Mouse (Mus musculus) forebrain, embryonic 14.5 days (tissue): Measurements from ENCODE around the gene Fbxw4. TPM values are rescaled to one million over a fixed set of nuclear protein-coding genes. Genes with fewer than 3 reads are reported as not detected.

Experiments used
- ATAC-seq: fragments of 200-750 bp; cut with Nextera tagmentation; 2 replicates; pipeline ENCODE4 v1.8.0; 2017; ENCODE audit warnings: mild to moderate bottlenecking, moderate library complexity
- DNase-seq: peaks from one replicate; pipeline ENCODE4 v3.0.0-alpha.2; 2015; ENCODE audit warnings: low spot score
- H3K27ac ChIP-seq: fragments of 300-500 bp; sonication (generic); 2 replicates; pipeline ENCODE4 v1.5.1; 2014; ENCODE audit warnings: low read depth, mild to moderate bottlenecking, control low read depth, low read length, moderate library complexity
- H3K27me3 ChIP-seq: fragments of 300-500 bp; sonication (generic); replicated peaks from 2 replicates; pipeline ENCODE4 v1.6.1; 2014; ENCODE audit warnings: low read length, control low read depth, mixed read lengths; ENCODE audit not compliant: control insufficient read depth, insufficient read depth
- H3K36me3 ChIP-seq: fragments of 300-500 bp; sonication (generic); 2 replicates; pipeline ENCODE4 v1.6.1; 2014; ENCODE audit warnings: low read length, control low read depth; ENCODE audit not compliant: control insufficient read depth, insufficient read depth
- H3K4me1 ChIP-seq: fragments of 300-500 bp; sonication (generic); 2 replicates; pipeline ENCODE4 v1.6.1; 2014; ENCODE audit warnings: antibody characterized with exemption, low read length, control low read depth; ENCODE audit not compliant: control insufficient read depth, insufficient read depth
- H3K4me2 ChIP-seq: fragments of 300-500 bp; sonication (generic); 2 replicates; pipeline ENCODE4 v1.6.1; 2014; ENCODE audit warnings: mild to moderate bottlenecking, control low read depth, low read length
- H3K4me3 ChIP-seq: fragments of 300-500 bp; sonication (generic); 2 replicates; pipeline ENCODE4 v1.5.1; 2014; ENCODE audit warnings: low read depth, low read length, control low read depth
- H3K9ac ChIP-seq: fragments of 300-500 bp; sonication (generic); 2 replicates; pipeline ENCODE4 v1.6.1; 2014; ENCODE audit warnings: mild to moderate bottlenecking, low read length, control low read depth, moderate library complexity
- H3K9me3 ChIP-seq: fragments of 300-500 bp; sonication (generic); replicated peaks from 2 replicates; pipeline ENCODE4 v1.6.1; 2016; ENCODE audit warnings: low read length, control low read depth, mixed read lengths; ENCODE audit not compliant: control insufficient read depth
- WGBS: fragments of 180-500 bp; shearing (Covaris S2); extraction: QIAGEN DNeasy Blood & Tissue Kit; methylation state at CpG from one replicate; pipeline ENCODE4 v1.1.7; 2014; 5-methylcytosine and 5-hydroxymethylcytosine counted together
- polyA plus RNA-seq: library from polyadenylated mRNA; unstranded; fragments of >200 nt; fragmentation: Nextera tagmentation; extraction: Ambion mirVana; gene quantifications from 2 replicates; pipeline ENCODE4 v1.2.1, GENCODE M21; 2014

Fbxw4 gene
- polyA plus RNA-seq, 1 experiment from 2014 or later: 4.7 TPM

DNA sequence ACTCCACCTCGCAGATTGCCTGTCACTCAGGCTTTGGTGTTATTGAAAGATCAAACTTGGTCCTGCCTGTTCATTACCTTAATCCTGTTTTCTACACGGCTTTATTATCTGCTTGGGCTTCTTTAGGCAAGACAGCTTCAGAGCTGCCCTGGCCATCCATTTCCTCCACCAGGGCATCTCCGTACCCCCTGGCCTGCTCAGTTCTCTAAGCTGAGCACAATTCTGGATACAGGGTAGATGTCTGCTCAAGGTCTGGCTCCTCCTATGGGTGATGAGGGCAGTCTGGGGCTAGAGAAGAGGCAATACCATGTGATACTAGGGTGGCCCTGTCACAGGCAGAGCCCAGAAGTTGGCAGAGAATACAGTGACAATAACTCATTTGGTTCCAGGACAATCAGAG lies 73.3 kb downstream of the Fbxw4 start:
- Histone ChIP-seq H3K4me2 (no peak overlapping the region), H3K4me1 (no peaks in the 10 kb centered on the region), H3K36me3 (no peaks in the 10 kb centered on the region), H3K27ac (no peak overlapping the region), H3K4me3 (no peak overlapping the region), H3K9me3 (no peaks in the 10 kb centered on the region), H3K27me3 (peaks cover 27% of the 10 kb centered on the region), H3K9ac (no peak overlapping the region)
- no peak for ATAC-seq
- 31% methylated on average over 3 of the region's 3 CpGs for WGBS
- DNase-seq: no peak

DNA sequence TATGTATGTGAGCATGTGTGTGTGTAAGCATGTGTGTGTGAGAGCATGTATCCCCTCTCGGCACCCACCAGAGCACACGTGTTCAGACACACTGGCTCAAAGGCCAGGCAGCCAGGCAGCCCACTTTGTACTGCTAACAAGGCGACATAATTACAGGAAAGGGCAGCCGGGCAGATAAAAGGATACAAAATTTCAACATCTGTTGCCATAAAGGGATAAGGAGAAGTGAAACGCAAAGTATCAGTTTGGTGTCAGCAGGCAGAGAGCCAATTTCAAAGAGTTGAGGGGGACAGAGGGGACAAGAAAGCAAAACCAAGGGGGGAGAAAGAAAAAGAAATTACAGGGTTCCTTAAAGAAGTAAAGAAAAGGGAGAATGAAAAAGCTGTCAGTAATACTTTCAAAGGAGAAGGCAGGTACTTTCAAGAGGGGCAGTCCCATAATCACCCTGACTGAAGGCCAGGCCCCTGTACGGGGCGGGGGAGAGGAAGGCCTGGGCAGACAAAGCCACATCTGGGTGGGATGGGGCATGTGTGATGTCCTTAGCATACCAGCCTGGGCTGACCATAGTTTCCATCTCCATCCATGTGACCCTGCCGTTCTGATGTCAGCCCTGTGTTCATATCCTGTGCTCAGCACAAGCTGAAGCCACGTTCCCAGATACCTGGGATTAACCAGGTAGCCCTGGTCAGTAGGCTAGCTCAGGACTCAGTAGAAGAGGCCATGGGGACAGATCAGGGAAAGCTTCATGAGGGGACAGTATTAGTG lies 75.1 kb downstream of the Fbxw4 start:
- no peaks in the 10 kb centered on the region for H3K4me1 ChIP-seq
- 62% methylated on average over 9 of the region's 9 CpGs for WGBS
- H3K9ac ChIP-seq: no peak overlapping the region
- no peaks in the 10 kb centered on the region for H3K36me3 ChIP-seq
- no peak overlapping the region for H3K27ac ChIP-seq
- ATAC-seq (no peak), DNase-seq (no peak)
- H3K9me3 ChIP-seq: no peaks in the 10 kb centered on the region
- no peak overlapping the region for H3K4me2 ChIP-seq
- peaks cover 20% of the 10 kb centered on the region; the same call in 1 of the 2 replicates for H3K27me3 ChIP-seq
- H3K4me3 ChIP-seq: no peak overlapping the region

DNA sequence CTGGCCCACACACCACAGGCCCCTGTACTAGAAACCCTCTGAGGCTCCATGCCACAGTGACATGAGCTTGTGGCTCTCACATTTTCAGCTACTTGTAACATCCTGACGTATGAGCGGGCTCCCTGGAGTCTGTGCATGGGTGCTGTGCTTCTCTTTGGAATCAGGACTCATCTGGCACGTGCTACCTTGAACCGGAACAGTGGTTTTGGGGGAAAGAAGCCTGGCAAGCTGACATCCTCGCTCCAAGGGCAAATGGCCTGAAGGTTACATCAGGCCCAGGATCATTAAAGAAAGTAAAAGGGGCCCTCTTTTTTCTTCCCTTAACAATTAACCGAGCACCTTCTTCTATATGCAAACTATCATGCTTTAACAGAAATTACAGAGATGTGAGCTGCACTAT lies 77.0 kb downstream of the Fbxw4 start:
- H3K36me3 ChIP-seq: peaks cover 8% of the 10 kb centered on the region
- 89% methylated on average over 6 of the region's 6 CpGs for WGBS
- DNase-seq (no peak), ATAC-seq (no peak)
- no peak overlapping the region for H3K9ac ChIP-seq
- H3K27me3 ChIP-seq: peaks cover 20% of the 10 kb centered on the region; the same call in 1 of the 2 replicates
- no peak overlapping the region for H3K4me2 ChIP-seq
- H3K4me3 ChIP-seq: no peak overlapping the region
- H3K27ac ChIP-seq: no peak overlapping the region
- no peaks in the 10 kb centered on the region for H3K4me1 ChIP-seq
- no peaks in the 10 kb centered on the region for H3K9me3 ChIP-seq

DNA sequence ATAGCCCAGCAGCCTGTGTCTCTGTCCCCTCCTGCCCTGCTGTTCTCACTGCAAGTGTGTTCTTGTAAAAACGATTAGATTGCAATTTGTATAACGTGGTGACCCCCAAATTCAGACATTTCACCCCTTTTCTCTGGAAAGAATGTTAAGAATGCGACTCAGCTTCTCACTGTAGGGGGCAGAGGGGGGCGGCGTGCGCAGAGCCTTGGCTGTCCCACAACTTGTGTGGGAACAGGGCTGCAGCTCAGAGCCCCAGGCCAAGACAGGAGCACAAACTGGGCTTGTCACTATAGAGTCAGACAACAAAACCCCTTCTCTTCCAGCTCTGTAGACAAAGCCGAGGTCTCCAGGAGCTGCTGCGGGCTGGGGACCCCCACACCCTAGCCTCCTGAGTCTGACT lies 78.0 kb downstream of the Fbxw4 start:
- DNase-seq: no peak
- 0 out of 2 replicates have a peak, but pooled peaks cover 12% of the 10 kb centered on the region for H3K27me3 ChIP-seq

DNA sequence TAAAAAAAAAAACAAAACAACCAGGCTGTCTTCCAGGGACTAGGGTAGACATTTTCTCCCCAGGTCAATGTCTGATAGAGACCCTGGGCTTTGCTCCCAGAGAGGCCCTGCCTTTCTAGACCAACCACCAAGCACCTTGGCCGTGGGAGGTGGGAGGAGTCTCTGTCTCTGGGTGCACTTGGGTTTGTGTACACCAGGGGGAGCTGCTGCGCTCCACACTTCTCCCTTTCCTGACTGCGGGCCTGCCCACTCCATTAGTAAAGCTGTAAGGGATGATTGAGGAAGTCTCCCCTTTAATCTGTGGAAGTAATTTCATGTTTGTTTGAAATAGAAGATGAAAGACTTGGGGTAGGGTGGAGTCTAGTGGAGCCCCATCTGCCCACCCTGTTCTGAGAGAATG lies 78.9 kb downstream of the Fbxw4 start:
- ATAC-seq (no peak), DNase-seq (peak; percentile 30)
- no peak overlapping the region for H3K4me2 ChIP-seq
- WGBS: 61% methylated on average over 3 of the region's 3 CpGs
- H3K9ac ChIP-seq: no peak overlapping the region
- H3K36me3 ChIP-seq: peaks cover 20% of the 10 kb centered on the region
- no peak overlapping the region for H3K4me3 ChIP-seq
- no peak overlapping the region for H3K27ac ChIP-seq
- no peaks in the 10 kb centered on the region for H3K9me3 ChIP-seq
- H3K27me3 ChIP-seq: 0 out of 2 replicates have a peak, but pooled peaks cover 8% of the 10 kb centered on the region
- H3K4me1 ChIP-seq: no peaks in the 10 kb centered on the region

More for the DNA sequence above, 78.0 kb downstream of the Fbxw4 start:
- no peak overlapping the region for H3K4me2 ChIP-seq
- H3K9me3 ChIP-seq: no peaks in the 10 kb centered on the region
- H3K27ac ChIP-seq: no peak overlapping the region
- H3K4me3 ChIP-seq: no peak overlapping the region
- 7% methylated on average over 7 of the region's 8 CpGs for WGBS
- H3K4me1 ChIP-seq: no peaks in the 10 kb centered on the region
- H3K36me3 ChIP-seq: peaks cover 17% of the 10 kb centered on the region
- ATAC-seq: no peak
- H3K9ac ChIP-seq: no peak overlapping the region

DNA sequence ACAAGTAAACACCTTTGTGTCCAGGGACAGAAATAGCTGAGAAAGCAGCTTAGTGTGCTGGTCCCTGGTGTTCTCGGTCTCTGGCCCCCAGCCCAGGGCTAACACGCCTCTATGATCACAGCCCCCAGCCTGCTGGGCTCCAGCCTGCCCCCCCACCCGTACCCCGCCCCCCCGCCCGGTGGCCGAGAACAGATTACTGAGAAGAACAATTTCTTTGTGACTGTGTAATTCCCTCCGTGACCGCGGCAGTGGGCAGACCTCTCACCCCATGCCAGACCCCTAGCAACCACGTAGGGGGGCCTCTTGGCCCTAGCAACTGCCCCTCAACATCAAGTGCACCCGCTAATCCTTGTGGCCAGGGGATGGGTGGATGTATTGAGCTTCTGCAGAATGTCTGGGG lies 79.9 kb downstream of the Fbxw4 start:
- Histone ChIP-seq H3K4me3 (no peak overlapping the region), H3K9ac (no peak overlapping the region), H3K9me3 (no peaks in the 10 kb centered on the region), H3K36me3 (peaks cover 20% of the 10 kb centered on the region), H3K4me1 (no peaks in the 10 kb centered on the region), H3K27ac (no peak overlapping the region), H3K4me2 (no peak overlapping the region), H3K27me3 (0 out of 2 replicates have a peak, but pooled peaks cover 3% of the 10 kb centered on the region)
- DNase-seq (no peak), ATAC-seq (no peak)
- WGBS: 28% methylated on average over 12 of the region's 12 CpGs

DNA sequence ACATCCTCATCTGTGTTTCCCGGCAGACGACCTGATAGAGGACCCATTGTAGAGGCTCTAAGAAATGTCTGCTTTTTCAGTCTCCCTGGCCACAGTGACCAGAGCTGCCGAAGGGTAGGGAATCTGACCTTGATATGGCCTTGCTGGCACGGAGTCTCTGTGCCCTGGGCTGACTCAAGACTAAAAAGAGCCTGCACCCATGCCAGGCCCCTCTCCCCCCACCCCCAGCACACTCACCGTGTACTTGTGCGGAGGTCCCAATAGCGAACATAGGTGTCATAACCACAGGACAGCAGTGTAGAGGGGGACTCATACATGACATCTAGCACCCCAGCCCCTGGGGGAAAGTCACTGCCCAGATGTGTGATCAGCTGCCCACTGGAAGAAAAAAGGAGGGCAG lies 80.7 kb downstream of the Fbxw4 start:
- Histone ChIP-seq H3K27ac (no peak overlapping the region), H3K27me3 (0 out of 2 replicates have a peak, but pooled peaks cover 3% of the 10 kb centered on the region), H3K9me3 (no peaks in the 10 kb centered on the region), H3K4me3 (no peak overlapping the region), H3K36me3 (peaks cover 21% of the 10 kb centered on the region), H3K9ac (no peak overlapping the region), H3K4me2 (no peak overlapping the region), H3K4me1 (no peaks in the 10 kb centered on the region)
- ATAC-seq (no peak), DNase-seq (no peak)
- 91% methylated on average over 7 of the region's 7 CpGs for WGBS

DNA sequence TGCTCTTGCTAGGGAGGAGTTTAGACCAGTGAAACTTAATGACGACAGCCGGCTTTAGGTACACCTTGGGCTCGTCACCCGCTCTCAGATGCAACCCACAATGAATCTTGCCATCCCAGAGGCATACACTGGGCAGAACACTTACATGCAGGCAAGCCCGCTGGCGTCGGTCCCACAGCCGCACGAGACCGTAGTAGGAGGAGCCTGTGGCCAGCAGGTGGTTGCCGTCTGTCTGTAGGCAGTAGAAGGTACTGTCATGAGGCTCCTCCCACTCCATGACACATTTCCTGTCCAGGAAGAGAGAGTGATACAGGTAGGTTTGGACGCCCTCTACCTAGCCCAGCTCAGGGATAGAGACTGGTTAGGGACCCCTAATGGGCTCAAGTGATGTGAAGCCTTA lies 81.1 kb downstream of the Fbxw4 start:
- Histone ChIP-seq H3K9ac (no peak overlapping the region), H3K4me3 (no peak overlapping the region), H3K9me3 (no peaks in the 10 kb centered on the region), H3K4me1 (no peaks in the 10 kb centered on the region), H3K36me3 (peaks cover 24% of the 10 kb centered on the region), H3K27me3 (0 out of 2 replicates have a peak, but pooled peaks cover 3% of the 10 kb centered on the region), H3K27ac (no peak overlapping the region), H3K4me2 (no peak overlapping the region)
- WGBS: 83% methylated on average over 12 of the region's 12 CpGs
- ATAC-seq: no peak
- DNase-seq: no peak

DNA sequence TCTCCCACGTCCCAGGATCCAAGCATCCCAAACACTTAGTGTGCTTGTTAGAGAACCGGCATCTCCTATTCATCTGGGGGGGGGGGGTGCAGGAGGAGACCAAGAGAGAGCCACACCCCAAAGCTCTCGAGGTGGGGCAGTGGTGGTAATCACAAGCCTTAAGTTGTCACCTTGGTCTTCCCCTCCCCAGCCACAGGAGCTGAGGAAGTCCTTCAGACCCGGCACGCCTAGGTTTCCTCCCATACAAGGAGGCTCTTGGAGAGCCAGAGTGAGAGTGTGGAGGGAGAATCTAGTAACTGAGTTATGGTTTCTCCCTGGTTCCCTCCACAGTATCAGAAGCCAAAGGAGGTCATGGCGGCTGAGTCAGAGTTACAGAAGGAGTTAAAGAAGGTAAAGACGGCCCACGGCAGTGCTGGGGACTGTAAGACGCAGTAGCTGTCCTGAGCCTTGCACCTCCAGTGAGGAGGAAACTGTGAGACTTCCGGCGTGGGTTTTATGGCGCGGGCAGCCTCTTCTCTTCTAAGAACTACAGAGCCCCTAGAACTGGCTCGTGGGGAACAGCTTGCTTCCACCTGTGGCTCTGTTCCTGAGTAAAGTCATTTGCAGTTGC lies 82.9 kb downstream of the Fbxw4 start:
- Histone ChIP-seq H3K9me3 (no peaks in the 10 kb centered on the region), H3K4me1 (no peaks in the 10 kb centered on the region), H3K4me3 (no peak overlapping the region), H3K36me3 (peaks cover 30% of the 10 kb centered on the region), H3K27ac (no peak overlapping the region), H3K4me2 (no peak overlapping the region), H3K9ac (no peak overlapping the region), H3K27me3 (0 out of 2 replicates have a peak, but pooled peaks cover 3% of the 10 kb centered on the region)
- 86% methylated on average over 14 of the region's 14 CpGs for WGBS
- ATAC-seq: no peak
- no peak for DNase-seq
